Mouse (Mus musculus): ENCODE data around the gene Slco1a6.

GRCm38 (mm10) chr6:142191962-142192361 lies 16.4 kb downstream of the Slco1a6 start:
- no peak for TF ChIP-seq CTCF (IDR thresholded peaks at IDR 0.05; ENCODE audit: control insufficient read depth, insufficient read depth, insufficient read length)
- TF ChIP-seq CEBPB (IDR thresholded peaks at IDR 0.05; ENCODE audit: low read depth), result no peak
- TF ChIP-seq USF1 (IDR thresholded peaks at IDR 0.05; ENCODE audit: low read depth), result no peak
- no peak for TF ChIP-seq MYOD1 (IDR thresholded peaks at IDR 0.05; ENCODE audit: control insufficient read depth, insufficient read length, low read depth)
- TF ChIP-seq MAX (IDR thresholded peaks at IDR 0.05), result no peak
- TF ChIP-seq MYOG (IDR thresholded peaks at IDR 0.05; ENCODE audit: control insufficient read depth, extremely low read depth, insufficient read length), result no peak
- no peak for TF ChIP-seq FOSL1 (IDR thresholded peaks at IDR 0.05; ENCODE audit: insufficient read depth, low read length, poor library complexity, severe bottlenecking)

Measured in C2C12 (cell line).